Mouse (Mus musculus): Measurements from ENCODE around the gene Pknox2. TPM values are rescaled to one million over a fixed set of nuclear protein-coding genes. Genes with fewer than 3 reads are reported as not detected.

The Pknox2 gene
- polyA plus RNA-seq (2015; fragmentation: Nextera tagmentation; extraction: Ambion mirVana) = 9.6 and 11.2 TPM in 2 replicates

DNA sequence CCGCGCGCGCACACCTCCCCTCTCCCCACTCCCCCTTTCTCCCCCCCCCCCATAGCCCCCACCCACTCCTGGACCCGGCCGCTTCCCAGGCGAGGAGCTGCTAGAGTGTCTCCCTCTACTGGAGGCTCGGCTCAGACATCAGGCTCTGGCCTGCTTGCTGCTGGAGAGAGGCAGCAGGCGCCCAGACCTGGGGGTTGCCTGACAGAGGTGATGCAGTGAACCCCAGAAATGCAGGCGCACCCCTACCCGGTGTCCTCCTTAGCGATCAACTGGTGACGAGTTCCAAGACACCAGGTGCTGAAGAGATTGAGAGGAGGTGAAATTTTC, at the start of gene Pknox2:
Gene Pknox2 (minus strand): TSS at position 49 of the 327 bp plus-strand sequence.
- Histone ChIP-seq H3K9me3 (replicated peaks) (no peaks in the 10 kb centered on the region), H3K36me3 (no peaks in the 10 kb centered on the region), H3K4me3 (replicated peaks) (peak within 1 kb of the TSS; percentile 75), H3K4me2 (peak within 1 kb of the TSS; percentile 95), H3K27ac (peak within 1 kb of the TSS; percentile 96), H3K9ac (peak within 1 kb of the TSS; percentile 89), H3K4me1 (peaks cover 34% of the 10 kb centered on the region), H3K27me3 (peaks cover 27% of the 10 kb centered on the region)
- ATAC-seq (replicated peaks; ENCODE audit: low FRiP score) = peak; percentile 77
- under 1% methylated on average over 9 of the region's 13 CpGs for WGBS

DNA sequence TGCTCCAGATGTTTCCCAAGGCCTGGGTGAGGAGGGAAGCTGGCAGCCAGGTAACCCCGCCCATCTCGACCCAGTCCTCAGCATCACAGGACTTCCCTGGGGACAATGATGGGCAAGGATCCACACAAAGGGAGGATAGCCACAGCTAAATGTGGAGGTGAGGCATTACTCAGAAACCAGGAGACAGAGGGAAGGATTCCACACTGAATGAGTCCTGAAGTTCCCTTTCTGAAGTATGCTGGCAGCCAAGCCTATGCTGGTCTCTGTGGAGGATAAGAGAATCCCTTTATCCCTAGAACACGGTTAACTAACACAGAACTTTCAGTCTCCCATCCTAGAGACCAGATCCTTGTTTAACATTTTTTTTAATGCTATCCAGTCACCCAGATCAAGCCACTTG, 40.8 kb upstream of the Pknox2 start:
- H3K9ac ChIP-seq = no peak overlapping the region
- 90% methylated on average over 3 of the region's 3 CpGs for WGBS
- H3K4me2 ChIP-seq = no peak overlapping the region
- no peak overlapping the region for H3K4me3 ChIP-seq (replicated peaks)
- ATAC-seq (replicated peaks; ENCODE audit: low FRiP score) = no peak
- no peak overlapping the region for H3K27ac ChIP-seq
- H3K27me3 ChIP-seq = no peaks in the 10 kb centered on the region
- H3K9me3 ChIP-seq (replicated peaks) = no peaks in the 10 kb centered on the region
- H3K4me1 ChIP-seq = no peaks in the 10 kb centered on the region
- no peaks in the 10 kb centered on the region for H3K36me3 ChIP-seq

DNA sequence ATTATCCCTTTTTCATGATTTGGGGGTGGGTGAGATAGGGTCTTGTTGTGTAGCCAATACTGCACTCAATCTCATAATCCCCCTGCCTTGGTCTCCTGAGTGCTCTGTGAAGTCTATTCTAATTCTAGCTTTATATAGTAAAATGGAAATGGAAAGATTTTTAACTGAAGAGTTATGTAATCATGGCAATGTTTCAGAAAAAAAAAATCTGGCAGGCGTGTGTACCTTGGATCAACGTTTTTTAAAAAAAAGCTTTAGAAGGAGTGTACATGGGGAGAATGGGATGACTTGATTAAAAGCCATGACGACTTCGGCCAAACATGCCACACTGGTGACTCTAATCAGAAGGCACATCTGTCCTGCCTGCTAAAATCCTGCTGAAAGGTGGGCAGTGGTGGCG, 40.2 kb upstream of the Pknox2 start:
- Histone ChIP-seq H3K4me1 (no peaks in the 10 kb centered on the region), H3K36me3 (no peaks in the 10 kb centered on the region), H3K9me3 (replicated peaks) (no peaks in the 10 kb centered on the region), H3K4me2 (no peak overlapping the region), H3K27ac (no peak overlapping the region), H3K9ac (no peak overlapping the region), H3K4me3 (replicated peaks) (no peak overlapping the region), H3K27me3 (no peaks in the 10 kb centered on the region)
- ATAC-seq (replicated peaks; ENCODE audit: low FRiP score) = no peak
- WGBS = 86% methylated on average over 5 of the region's 5 CpGs

DNA sequence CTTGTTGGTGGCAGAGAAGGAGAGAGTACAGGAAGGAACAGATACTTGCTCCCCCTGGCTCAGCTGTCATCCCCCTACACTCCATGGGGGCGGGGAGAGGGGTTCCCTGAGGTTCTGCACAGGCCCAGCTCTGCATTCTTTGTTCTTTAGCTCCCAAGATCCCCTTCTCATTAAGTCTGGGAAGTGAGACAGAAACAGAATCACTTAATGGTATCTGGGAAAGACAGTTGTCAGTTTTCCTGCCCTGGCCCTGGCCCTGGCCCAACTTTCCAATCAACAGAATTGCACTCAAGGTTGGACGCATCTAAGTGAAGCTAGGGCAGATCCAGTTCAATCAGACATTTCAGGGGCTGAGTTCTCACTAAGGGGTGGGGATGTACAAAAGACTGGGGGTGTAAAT, 36.0 kb upstream of the Pknox2 start:
- H3K27me3 ChIP-seq = no peaks in the 10 kb centered on the region
- no peak for ATAC-seq (replicated peaks; ENCODE audit: low FRiP score)
- H3K27ac ChIP-seq = no peak overlapping the region
- WGBS = 70% methylated on average over 2 of the region's 2 CpGs
- H3K4me3 ChIP-seq (replicated peaks) = no peak overlapping the region
- no peaks in the 10 kb centered on the region for H3K4me1 ChIP-seq
- H3K9me3 ChIP-seq (replicated peaks) = no peaks in the 10 kb centered on the region
- no peak overlapping the region for H3K4me2 ChIP-seq
- H3K36me3 ChIP-seq = no peaks in the 10 kb centered on the region
- no peak overlapping the region for H3K9ac ChIP-seq

DNA sequence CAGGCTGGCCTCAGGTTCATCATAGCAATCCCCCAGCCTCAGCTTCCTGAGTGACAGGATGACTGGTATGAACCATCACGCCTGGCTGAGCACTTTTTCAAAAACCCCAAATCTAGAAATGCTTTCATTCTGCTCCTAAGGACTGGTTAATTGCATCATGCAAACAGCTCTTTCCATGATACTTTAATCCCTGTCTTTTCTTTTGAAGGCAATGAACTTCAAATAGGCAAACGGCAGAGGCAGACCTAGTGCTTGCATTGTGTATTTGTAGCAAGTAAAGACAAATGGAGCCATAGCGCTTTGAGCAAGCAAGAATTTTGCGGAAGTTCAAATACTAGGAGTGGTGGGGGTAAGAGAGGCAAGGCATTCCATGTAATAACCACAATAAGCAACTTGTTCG, 34.4 kb upstream of the Pknox2 start:
- H3K36me3 ChIP-seq = no peaks in the 10 kb centered on the region
- WGBS = 81% methylated on average over 5 of the region's 5 CpGs
- H3K4me2 ChIP-seq = no peak overlapping the region
- H3K27ac ChIP-seq = no peak overlapping the region
- H3K9ac ChIP-seq = no peak overlapping the region
- H3K27me3 ChIP-seq = no peaks in the 10 kb centered on the region
- no peaks in the 10 kb centered on the region for H3K9me3 ChIP-seq (replicated peaks)
- H3K4me3 ChIP-seq (replicated peaks) = no peak overlapping the region
- H3K4me1 ChIP-seq = peaks cover 10% of the 10 kb centered on the region
- no peak for ATAC-seq (replicated peaks; ENCODE audit: low FRiP score)

DNA sequence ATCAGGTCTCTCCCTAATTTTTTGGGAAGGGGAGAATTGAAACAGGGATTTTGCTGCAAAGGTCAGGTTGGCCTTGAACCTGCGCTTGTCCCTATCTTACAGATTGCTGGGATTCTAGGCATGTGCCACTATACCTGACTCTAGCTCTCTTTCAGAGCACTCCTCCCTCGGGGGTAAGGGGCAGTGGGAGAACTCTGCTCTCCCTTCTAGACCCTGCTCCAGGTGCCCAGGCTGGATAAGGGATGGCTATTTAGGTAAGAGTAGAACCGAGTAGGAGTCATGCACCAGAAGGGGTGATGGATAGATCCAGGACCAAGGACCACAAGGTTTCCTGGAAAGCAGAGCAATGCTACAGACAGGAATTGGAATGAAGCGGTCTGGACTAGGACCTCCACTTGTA, 32.4 kb upstream of the Pknox2 start:
- Histone ChIP-seq H3K4me1 (peaks cover 15% of the 10 kb centered on the region), H3K27ac (no peak overlapping the region), H3K27me3 (peaks cover 3% of the 10 kb centered on the region; the same call in 1 of the 2 replicates), H3K4me2 (no peak overlapping the region), H3K9me3 (replicated peaks) (no peaks in the 10 kb centered on the region), H3K36me3 (no peaks in the 10 kb centered on the region), H3K9ac (no peak overlapping the region), H3K4me3 (replicated peaks) (no peak overlapping the region)
- ATAC-seq (replicated peaks; ENCODE audit: low FRiP score) = no peak
- 84% methylated on average over 4 of the region's 4 CpGs for WGBS

GRCm38 (mm10) chr9:37178911-37179310, 31.7 kb upstream of the Pknox2 start:
- Histone ChIP-seq H3K4me1 (peaks cover 15% of the 10 kb centered on the region), H3K4me2 (no peak overlapping the region), H3K9ac (no peak overlapping the region), H3K4me3 (replicated peaks) (no peak overlapping the region), H3K9me3 (replicated peaks) (no peaks in the 10 kb centered on the region), H3K27me3 (peaks cover 10% of the 10 kb centered on the region; the same call in 1 of the 2 replicates), H3K36me3 (no peaks in the 10 kb centered on the region), H3K27ac (no peak overlapping the region)
- 50% methylated on average over 4 of the region's 4 CpGs for WGBS
- ATAC-seq (replicated peaks; ENCODE audit: low FRiP score) = no peak

DNA sequence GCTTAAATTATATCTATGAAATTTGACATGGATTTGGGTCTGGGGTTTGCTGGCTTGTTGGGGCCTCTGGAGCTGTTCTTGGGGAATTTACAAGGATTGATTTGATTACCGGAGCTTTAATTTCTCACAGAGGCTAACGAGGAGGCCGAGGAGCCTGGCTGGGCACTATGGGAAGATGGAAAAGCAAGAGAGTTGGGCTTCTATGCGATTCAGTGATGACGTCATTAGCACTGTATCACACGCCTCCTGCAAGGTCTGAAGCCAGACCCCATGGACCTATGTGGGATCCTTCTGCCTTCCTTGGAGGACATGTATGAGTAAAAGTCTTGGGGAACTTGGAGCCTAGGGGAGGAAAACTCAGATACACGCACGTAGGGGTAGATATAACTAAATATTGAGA, 30.3 kb upstream of the Pknox2 start:
- no peak for ATAC-seq (replicated peaks; ENCODE audit: low FRiP score)
- Histone ChIP-seq H3K9ac (no peak overlapping the region), H3K4me2 (no peak overlapping the region), H3K4me1 (peaks cover 15% of the 10 kb centered on the region), H3K27ac (0 out of 2 replicates have a peak overlapping the region, but pooled peaks have one; percentile 9), H3K4me3 (replicated peaks) (no peak overlapping the region), H3K36me3 (no peaks in the 10 kb centered on the region), H3K9me3 (replicated peaks) (no peaks in the 10 kb centered on the region), H3K27me3 (peaks cover 11% of the 10 kb centered on the region; the same call in 1 of the 2 replicates)
- 53% methylated on average over 8 of the region's 8 CpGs for WGBS

GRCm38 (mm10) chr9:37177107-37177506, 29.9 kb upstream of the Pknox2 start:
- Histone ChIP-seq H3K4me3 (replicated peaks) (no peak overlapping the region), H3K9ac (no peak overlapping the region), H3K4me2 (no peak overlapping the region), H3K9me3 (replicated peaks) (no peaks in the 10 kb centered on the region), H3K27me3 (peaks cover 11% of the 10 kb centered on the region; the same call in 1 of the 2 replicates), H3K27ac (no peak overlapping the region), H3K4me1 (peaks cover 15% of the 10 kb centered on the region), H3K36me3 (no peaks in the 10 kb centered on the region)
- no peak for ATAC-seq (replicated peaks; ENCODE audit: low FRiP score)
- 2% methylated on average over 5 of the region's 5 CpGs for WGBS

DNA sequence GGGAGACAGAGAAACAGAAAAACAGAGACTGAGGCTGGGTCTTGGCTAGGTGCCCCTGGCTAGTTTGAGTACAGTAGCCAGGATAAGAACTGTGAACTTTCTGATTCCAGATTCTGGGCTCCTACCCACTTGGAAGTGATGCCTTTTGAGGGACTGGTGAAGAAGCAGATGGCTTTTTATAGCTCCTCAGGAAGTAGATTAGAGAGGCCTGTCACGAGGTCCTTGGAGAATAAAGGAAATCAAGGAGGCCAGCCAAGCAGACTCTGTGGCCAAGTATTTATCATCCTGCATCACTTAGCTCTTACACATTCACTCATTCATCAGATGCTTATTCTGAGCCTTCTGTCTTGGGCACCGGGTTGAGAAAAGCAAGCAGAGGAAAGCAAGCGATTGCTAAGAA, 28.8 kb upstream of the Pknox2 start:
- 52% methylated on average over 3 of the region's 3 CpGs for WGBS
- no peaks in the 10 kb centered on the region for H3K9me3 ChIP-seq (replicated peaks)
- H3K27ac ChIP-seq = no peak overlapping the region
- no peak overlapping the region for H3K9ac ChIP-seq
- H3K4me1 ChIP-seq = peaks cover 15% of the 10 kb centered on the region
- H3K36me3 ChIP-seq = no peaks in the 10 kb centered on the region
- peaks cover 11% of the 10 kb centered on the region; the same call in 1 of the 2 replicates for H3K27me3 ChIP-seq
- H3K4me2 ChIP-seq = no peak overlapping the region
- ATAC-seq (replicated peaks; ENCODE audit: low FRiP score) = no peak
- H3K4me3 ChIP-seq (replicated peaks) = no peak overlapping the region

DNA sequence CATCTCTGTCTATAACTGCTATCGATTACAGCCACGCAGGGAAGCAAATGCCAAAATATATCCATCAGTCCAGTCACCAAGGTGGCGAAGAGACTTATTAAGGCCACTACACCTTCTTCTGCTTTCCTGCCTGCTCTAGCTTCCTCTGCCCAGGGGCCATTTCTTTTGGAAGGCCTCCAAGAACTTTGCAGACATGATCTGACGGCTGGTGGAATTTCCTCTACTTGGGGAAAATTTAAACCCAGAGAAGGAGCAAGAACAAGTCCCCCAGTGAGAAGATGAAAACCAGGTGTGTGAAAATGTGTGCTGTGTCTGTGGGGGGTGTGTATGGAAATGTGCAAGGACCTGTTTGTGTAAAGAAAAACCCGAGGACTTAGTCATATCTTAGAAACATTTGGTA, 26.2 kb upstream of the Pknox2 start:
- H3K27me3 ChIP-seq = peaks cover 11% of the 10 kb centered on the region; the same call in 1 of the 2 replicates
- H3K4me1 ChIP-seq = peaks cover 15% of the 10 kb centered on the region
- H3K9me3 ChIP-seq (replicated peaks) = no peaks in the 10 kb centered on the region
- no peaks in the 10 kb centered on the region for H3K36me3 ChIP-seq
- H3K9ac ChIP-seq = no peak overlapping the region
- H3K4me2 ChIP-seq = no peak overlapping the region
- 64% methylated on average over 5 of the region's 5 CpGs for WGBS
- ATAC-seq (replicated peaks; ENCODE audit: low FRiP score) = no peak
- H3K27ac ChIP-seq = no peak overlapping the region
- H3K4me3 ChIP-seq (replicated peaks) = no peak overlapping the region

DNA sequence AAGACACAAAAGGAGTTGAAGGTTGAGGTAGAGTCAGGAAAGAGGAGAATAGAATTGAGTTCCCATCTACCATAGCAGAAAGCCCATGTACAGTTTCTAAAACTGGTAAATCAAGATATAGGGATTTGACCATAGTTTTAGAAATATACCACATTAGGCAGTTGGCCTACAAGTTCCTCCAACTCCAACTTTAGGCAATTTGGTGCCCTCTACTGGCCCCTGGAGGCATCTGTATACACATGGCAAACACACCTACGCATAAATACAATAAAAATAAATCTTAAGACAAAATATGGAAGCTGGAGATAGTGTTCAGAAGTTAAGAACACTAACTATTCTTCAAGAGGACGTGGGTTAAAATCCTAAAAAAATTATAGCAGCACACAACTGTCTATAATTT, 19.7 kb upstream of the Pknox2 start:
- Histone ChIP-seq H3K27ac (no peak overlapping the region), H3K27me3 (no peaks in the 10 kb centered on the region), H3K4me2 (no peak overlapping the region), H3K9ac (no peak overlapping the region), H3K36me3 (no peaks in the 10 kb centered on the region), H3K4me1 (no peaks in the 10 kb centered on the region), H3K9me3 (replicated peaks) (no peaks in the 10 kb centered on the region), H3K4me3 (replicated peaks) (no peak overlapping the region)
- WGBS = 69% methylated on average over 2 of the region's 2 CpGs
- no peak for ATAC-seq (replicated peaks; ENCODE audit: low FRiP score)

DNA sequence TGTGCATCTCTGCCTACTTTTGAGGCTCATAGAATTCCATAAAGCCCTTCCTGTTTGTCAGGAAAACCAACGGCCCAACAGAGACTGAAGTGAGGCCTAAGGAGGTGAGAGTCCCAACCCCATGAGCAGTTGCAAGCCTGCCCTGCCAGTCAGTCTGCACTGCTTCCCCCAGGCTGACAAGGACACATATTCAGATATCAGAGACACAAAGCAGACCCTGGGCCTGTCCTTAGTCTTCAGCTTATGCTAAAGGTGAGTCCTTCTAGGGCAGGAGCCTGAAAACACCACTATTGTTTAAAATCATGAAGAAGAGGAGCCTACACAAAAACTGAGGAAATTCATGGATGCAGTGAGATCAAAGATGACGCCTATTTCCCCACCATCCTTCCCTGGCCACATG, 13.5 kb upstream of the Pknox2 start:
- H3K9me3 ChIP-seq (replicated peaks) = no peaks in the 10 kb centered on the region
- H3K4me2 ChIP-seq = no peak overlapping the region
- no peak overlapping the region for H3K27ac ChIP-seq
- no peak overlapping the region for H3K4me3 ChIP-seq (replicated peaks)
- H3K27me3 ChIP-seq = no peaks in the 10 kb centered on the region
- H3K9ac ChIP-seq = no peak overlapping the region
- no peak for ATAC-seq (replicated peaks; ENCODE audit: low FRiP score)
- 82% methylated on average over 2 of the region's 2 CpGs for whole genome bisulfite sequencing
- H3K36me3 ChIP-seq = no peaks in the 10 kb centered on the region
- no peaks in the 10 kb centered on the region for H3K4me1 ChIP-seq

Data from kidney, embryonic 15.5 days (tissue).